Mouse (Mus musculus) lung, postnatal 0 days (tissue): ENCODE measurements around the gene Gcnt2. TPM values are rescaled to one million over a fixed set of nuclear protein-coding genes. Genes with fewer than 3 reads are reported as not detected.

Experiments
- ATAC-seq: fragments of 200-750 bp; cut with Nextera tagmentation; 2 replicates; pipeline ENCODE4 v1.8.0; 2017; ENCODE audit warnings: moderate library complexity
- DNase-seq: peaks from one replicate; pipeline ENCODE4 v3.0.0-alpha.2; 2016; ENCODE audit warnings: low spot score
- H3K27ac ChIP-seq: fragments of 300-500 bp; sonication (generic); 2 replicates; pipeline ENCODE4 v1.5.1; 2014; ENCODE audit warnings: antibody characterized with exemption, mild to moderate bottlenecking, low read length, mixed read lengths
- H3K27me3 ChIP-seq: fragments of 300-500 bp; sonication (generic); replicated peaks from 2 replicates; pipeline ENCODE4 v1.6.1; 2014; ENCODE audit warnings: low read length, mixed read lengths; ENCODE audit not compliant: insufficient read depth
- H3K36me3 ChIP-seq: fragments of 300-500 bp; sonication (generic); 2 replicates; pipeline ENCODE4 v1.6.1; 2014; ENCODE audit warnings: low read length, mixed read lengths; ENCODE audit not compliant: insufficient read depth
- H3K4me1 ChIP-seq: fragments of 300-500 bp; sonication (generic); 2 replicates; pipeline ENCODE4 v1.6.1; 2014; ENCODE audit warnings: antibody characterized with exemption, low read depth, low read length, mixed read lengths; ENCODE audit not compliant: insufficient read depth
- H3K4me2 ChIP-seq: fragments of 300-500 bp; sonication (generic); replicated peaks from 2 replicates; pipeline ENCODE4 v1.6.1; 2014; ENCODE audit warnings: low read depth, mild to moderate bottlenecking, low read length, moderate library complexity, mixed read lengths
- H3K4me3 ChIP-seq: fragments of 300-500 bp; sonication (generic); 2 replicates; pipeline ENCODE4 v1.5.1; 2014; ENCODE audit warnings: low read depth, low read length
- H3K9ac ChIP-seq: fragments of 300-500 bp; sonication (generic); replicated peaks from 2 replicates; pipeline ENCODE4 v1.6.1; 2014; ENCODE audit warnings: low read depth, mild to moderate bottlenecking
- H3K9me3 ChIP-seq: fragments of 300-500 bp; sonication (generic); 2 replicates; pipeline ENCODE4 v1.6.1; 2016; ENCODE audit warnings: low read length, mixed read lengths
- CTCF ChIP-seq: IDR thresholded peaks from 2 replicates; pipeline ENCODE4 v1.5.1; 2016; ENCODE audit warnings: antibody characterized with exemption, mild to moderate bottlenecking
- EP300 ChIP-seq: IDR thresholded peaks from 2 replicates; pipeline ENCODE4 v1.6.1; 2016; ENCODE audit warnings: antibody characterized with exemption, mild to moderate bottlenecking, control low read depth
- WGBS: fragments of 180-500 bp; shearing (Covaris S2); extraction: QIAGEN DNeasy Blood & Tissue Kit; methylation state at CpG from one replicate; pipeline ENCODE4 v1.1.7; 2014; 5-methylcytosine and 5-hydroxymethylcytosine counted together
- polyA plus RNA-seq: library from polyadenylated mRNA; unstranded; fragments of >200 nt; fragmentation: Nextera tagmentation; extraction: Ambion mirVana; gene quantifications from 2 replicates; pipeline ENCODE4 v1.2.1, GENCODE M21; 2015

Gcnt2 gene
- polyA plus RNA-seq, 1 experiment from 2014 or later: 10.9 TPM

- no peaks in the 10 kb centered on the region for H3K27me3 ChIP-seq
- no peak for DNase-seq
- no peak overlapping the region for H3K4me3 ChIP-seq
- WGBS: 92% methylated on average over 4 of the region's 4 CpGs
- H3K36me3 ChIP-seq: no peaks in the 10 kb centered on the region
- TF ChIP-seq CTCF: no peak
- TF ChIP-seq EP300: no peak
- no peak overlapping the region for H3K4me2 ChIP-seq
- no peak overlapping the region for H3K27ac ChIP-seq
- no peak for ATAC-seq
- H3K9ac ChIP-seq: no peak overlapping the region
- no peaks in the 10 kb centered on the region for H3K4me1 ChIP-seq
- no peaks in the 10 kb centered on the region for H3K9me3 ChIP-seq
Measured at GRCm38 (mm10) chr13:40969761-40970390, 110.3 kb downstream of the Gcnt2 start.

- TF ChIP-seq EP300 (peak; percentile 26; the same call in 1 of the 2 replicates), CTCF (no peak)
- Histone ChIP-seq H3K4me2 (no peak overlapping the region), H3K9ac (no peak overlapping the region), H3K27ac (no peak overlapping the region), H3K4me3 (no peak overlapping the region), H3K36me3 (no peaks in the 10 kb centered on the region), H3K9me3 (no peaks in the 10 kb centered on the region), H3K27me3 (no peaks in the 10 kb centered on the region), H3K4me1 (no peaks in the 10 kb centered on the region)
- 58% methylated on average over 5 of the region's 5 CpGs for WGBS
- ATAC-seq: peak; percentile 55
- DNase-seq: peak; percentile 72
Measured at GRCm38 (mm10) chr13:40971261-40971660, 111.7 kb downstream of the Gcnt2 start.

GRCm38 (mm10) chr13:40971831-40972230 lies 112.3 kb downstream of the Gcnt2 start:
- no peak overlapping the region for H3K4me3 ChIP-seq
- H3K4me1 ChIP-seq: no peaks in the 10 kb centered on the region
- DNase-seq: no peak
- H3K36me3 ChIP-seq: no peaks in the 10 kb centered on the region
- no peak for TF ChIP-seq CTCF
- TF ChIP-seq EP300: no peak
- no peaks in the 10 kb centered on the region for H3K27me3 ChIP-seq
- no peak overlapping the region for H3K27ac ChIP-seq
- ATAC-seq: no peak; the same call in 1 of the 2 replicates
- H3K9me3 ChIP-seq: no peaks in the 10 kb centered on the region
- no peak overlapping the region for H3K4me2 ChIP-seq
- whole genome bisulfite sequencing: 79% methylated on average over 2 of the region's 2 CpGs
- H3K9ac ChIP-seq: no peak overlapping the region

- ATAC-seq: no peak
Measured at GRCm38 (mm10) chr13:40972976-40973375, 113.4 kb downstream of the Gcnt2 start.

GRCm38 (mm10) chr13:40977609-40978008 lies 118.1 kb downstream of the Gcnt2 start:
- Histone ChIP-seq H3K27me3 (no peaks in the 10 kb centered on the region), H3K27ac (no peak overlapping the region), H3K4me3 (no peak overlapping the region), H3K9me3 (no peaks in the 10 kb centered on the region), H3K4me1 (no peaks in the 10 kb centered on the region), H3K9ac (no peak overlapping the region), H3K36me3 (no peaks in the 10 kb centered on the region), H3K4me2 (no peak overlapping the region)
- peak; percentile 84 for TF ChIP-seq CTCF
- TF ChIP-seq EP300: no peak
- WGBS: 19% methylated on average over 7 of the region's 7 CpGs
- ATAC-seq (peak; percentile 47), DNase-seq (peak; percentile 62)

More at GRCm38 (mm10) chr13:40972976-40973375, 113.4 kb downstream of the Gcnt2 start:
- H3K36me3 ChIP-seq: no peaks in the 10 kb centered on the region
- no peak overlapping the region for H3K4me2 ChIP-seq
- H3K27me3 ChIP-seq: no peaks in the 10 kb centered on the region
- H3K4me1 ChIP-seq: no peaks in the 10 kb centered on the region
- H3K4me3 ChIP-seq: no peak overlapping the region
- WGBS: 80% methylated on average over 5 of the region's 5 CpGs
- no peak for DNase-seq
- TF ChIP-seq CTCF (no peak), EP300 (no peak)
- H3K27ac ChIP-seq: no peak overlapping the region
- H3K9me3 ChIP-seq: no peaks in the 10 kb centered on the region
- no peak overlapping the region for H3K9ac ChIP-seq

GRCm38 (mm10) chr13:40978652-40979051 lies 119.1 kb downstream of the Gcnt2 start:
- TF ChIP-seq CTCF (no peak), EP300 (peak; percentile 70)
- H3K4me2 ChIP-seq: no peak overlapping the region
- H3K4me1 ChIP-seq: no peaks in the 10 kb centered on the region
- 35% methylated on average over 4 of the region's 4 CpGs for WGBS
- no peaks in the 10 kb centered on the region for H3K9me3 ChIP-seq
- H3K9ac ChIP-seq: no peak overlapping the region
- H3K27me3 ChIP-seq: no peaks in the 10 kb centered on the region
- no peak overlapping the region for H3K27ac ChIP-seq
- H3K36me3 ChIP-seq: no peaks in the 10 kb centered on the region
- DNase-seq (peak; percentile 67), ATAC-seq (peak; percentile 72)
- no peak overlapping the region for H3K4me3 ChIP-seq
